Mouse (Mus musculus) frontal cortex, postnatal 36 days (tissue): ENCODE results near the gene Eif2b5.
"Not testable (repeated sequence)": the region's sequence is repeated elsewhere in the genome, so short reads cannot be mapped to it uniquely, and the experiment has no call there.

Experiments
- DNase-seq, 2 experiments: peaks; one replicate each; pipeline ENCODE4 v3.0.0; 2022; ENCODE audit warnings: low spot score in 2 of 2

Eif2b5 gene

GRCm38 (mm10) chr16:20498677-20499475, at the start of gene Eif2b5:
TSS of gene Eif2b5 (plus strand) at chr16:20498817.
- peak; percentile 95 to 96 for DNase-seq

GRCm38 (mm10) chr16:20451774-20452173, 46.8 kb upstream of the Eif2b5 start:
- no peak for DNase-seq

- DNase-seq = no peak
Observed at GRCm38 (mm10) chr16:20454155-20454654, 44.4 kb upstream of the Eif2b5 start.

GRCm38 (mm10) chr16:20456106-20456505, 42.5 kb upstream of the Eif2b5 start:
- DNase-seq = no peak

GRCm38 (mm10) chr16:20458736-20459135, 39.9 kb upstream of the Eif2b5 start:
- not testable (repeated sequence) for DNase-seq

GRCm38 (mm10) chr16:20464725-20465124, 33.9 kb upstream of the Eif2b5 start:
- DNase-seq = no peak

- no peak for DNase-seq
Observed at GRCm38 (mm10) chr16:20470981-20471380, 27.6 kb upstream of the Eif2b5 start.

- no peak for DNase-seq
Observed at GRCm38 (mm10) chr16:20471686-20472085, 26.9 kb upstream of the Eif2b5 start.

GRCm38 (mm10) chr16:20473748-20474147, 24.9 kb upstream of the Eif2b5 start:
- DNase-seq = no peak

GRCm38 (mm10) chr16:20474211-20474610, 24.4 kb upstream of the Eif2b5 start:
- no peak for DNase-seq

- DNase-seq = no peak
Observed at GRCm38 (mm10) chr16:20474786-20475185, 23.8 kb upstream of the Eif2b5 start.

- no peak for DNase-seq
Observed at GRCm38 (mm10) chr16:20475335-20475734, 23.3 kb upstream of the Eif2b5 start.

- DNase-seq = no peak
Observed at GRCm38 (mm10) chr16:20476857-20477256, 21.8 kb upstream of the Eif2b5 start.

- no peak for DNase-seq
Observed at GRCm38 (mm10) chr16:20477270-20477669, 21.3 kb upstream of the Eif2b5 start.

GRCm38 (mm10) chr16:20478504-20478903, 20.1 kb upstream of the Eif2b5 start:
- DNase-seq = no peak

- not testable (repeated sequence) for DNase-seq
Observed at GRCm38 (mm10) chr16:20479026-20479760, 19.4 kb upstream of the Eif2b5 start.

GRCm38 (mm10) chr16:20480115-20480514, 18.5 kb upstream of the Eif2b5 start:
- peak in 1 of 2 experiments; percentile 49 for DNase-seq

GRCm38 (mm10) chr16:20481746-20482145, 16.9 kb upstream of the Eif2b5 start:
- no peak for DNase-seq

- not testable (repeated sequence) for DNase-seq
Observed at GRCm38 (mm10) chr16:20483716-20484115, 14.9 kb upstream of the Eif2b5 start.

- no peak for DNase-seq
Observed at GRCm38 (mm10) chr16:20485061-20485460, 13.6 kb upstream of the Eif2b5 start.

GRCm38 (mm10) chr16:20486048-20486447, 12.6 kb upstream of the Eif2b5 start:
- no peak for DNase-seq

GRCm38 (mm10) chr16:20488151-20488550, 10.5 kb upstream of the Eif2b5 start:
- DNase-seq = no peak

- DNase-seq = not testable (repeated sequence)
Observed at GRCm38 (mm10) chr16:20488751-20489150, 9.9 kb upstream of the Eif2b5 start.
